Mouse (Mus musculus) embryonic facial prominence, embryonic 11.5 days (tissue): Measurements from ENCODE around the gene Gm3417. TPM values are rescaled to one million over a fixed set of nuclear protein-coding genes. Genes with fewer than 3 reads are reported as not detected.
A peak's percentile ranks its signal among the peaks of the same experiment; 100 is the strongest.
"Not testable (repeated sequence)": the region's sequence is repeated elsewhere in the genome, so short reads cannot be mapped to it uniquely, and the experiment has no call there.

Experiments
- ATAC-seq: fragments of 200-750 bp; cut with Nextera tagmentation; replicated peaks from 2 replicates; pipeline ENCODE4 v1.8.0; 2017; ENCODE audit warnings: low read depth; ENCODE audit not compliant: insufficient number of reproducible peaks, low FRiP score, low TSS enrichment
- DNase-seq: peaks from one replicate; pipeline ENCODE4 v3.0.0-alpha.2; 2015; ENCODE audit warnings: low spot score
- H3K27ac ChIP-seq: fragments of 300-500 bp; sonication (generic); replicated peaks from 2 replicates; pipeline ENCODE4 v1.5.1; 2014; ENCODE audit warnings: mild to moderate bottlenecking, low read depth, low read length, control low read depth
- H3K27me3 ChIP-seq: fragments of 300-500 bp; sonication (generic); 2 replicates; pipeline ENCODE4 v1.6.1; 2014; ENCODE audit warnings: mild to moderate bottlenecking, low read length, moderate library complexity, mixed read lengths; ENCODE audit not compliant: control insufficient read depth, insufficient read depth
- H3K36me3 ChIP-seq: fragments of 300-500 bp; sonication (generic); replicated peaks from 2 replicates; pipeline ENCODE4 v1.6.1; 2014; ENCODE audit warnings: low read depth, mild to moderate bottlenecking, low read length, moderate library complexity, mixed read lengths; ENCODE audit not compliant: control insufficient read depth, insufficient read depth
- H3K4me1 ChIP-seq: fragments of 300-500 bp; sonication (generic); 2 replicates; pipeline ENCODE4 v1.6.1; 2014; ENCODE audit warnings: low read length, mixed read lengths; ENCODE audit not compliant: control insufficient read depth, insufficient read depth
- H3K4me2 ChIP-seq: fragments of 300-500 bp; sonication (generic); 2 replicates; pipeline ENCODE4 v1.6.1; 2014; ENCODE audit warnings: low read depth, mild to moderate bottlenecking, control low read depth, low read length, moderate library complexity
- H3K4me3 ChIP-seq: fragments of 300-500 bp; sonication (generic); 2 replicates; pipeline ENCODE4 v1.5.1; 2014; ENCODE audit warnings: low read depth, low read length, control low read depth
- H3K9ac ChIP-seq: fragments of 300-500 bp; sonication (generic); replicated peaks from 2 replicates; pipeline ENCODE4 v1.6.1; 2014; ENCODE audit warnings: mild to moderate bottlenecking, control low read depth, low read length
- H3K9me3 ChIP-seq: fragments of 300-500 bp; sonication (generic); replicated peaks from 2 replicates; pipeline ENCODE4 v1.6.1; 2016; ENCODE audit warnings: mild to moderate bottlenecking, low read length, inconsistent platforms, mixed read lengths; ENCODE audit not compliant: control insufficient read depth
- WGBS: fragments of 180-500 bp; shearing (Covaris S2); extraction: QIAGEN DNeasy Blood & Tissue Kit; methylation state at CpG from one replicate; pipeline ENCODE4 v1.1.7; 2014; 5-methylcytosine and 5-hydroxymethylcytosine counted together
- polyA plus RNA-seq: library from polyadenylated mRNA; unstranded; fragments of >200 nt; fragmentation: Nextera tagmentation; extraction: Ambion mirVana; gene quantifications from 2 replicates; pipeline ENCODE4 v1.2.1, GENCODE M21; 2014

Gm3417 gene
- polyA plus RNA-seq, 1 experiment from 2014 or later, result not detected

DNA sequence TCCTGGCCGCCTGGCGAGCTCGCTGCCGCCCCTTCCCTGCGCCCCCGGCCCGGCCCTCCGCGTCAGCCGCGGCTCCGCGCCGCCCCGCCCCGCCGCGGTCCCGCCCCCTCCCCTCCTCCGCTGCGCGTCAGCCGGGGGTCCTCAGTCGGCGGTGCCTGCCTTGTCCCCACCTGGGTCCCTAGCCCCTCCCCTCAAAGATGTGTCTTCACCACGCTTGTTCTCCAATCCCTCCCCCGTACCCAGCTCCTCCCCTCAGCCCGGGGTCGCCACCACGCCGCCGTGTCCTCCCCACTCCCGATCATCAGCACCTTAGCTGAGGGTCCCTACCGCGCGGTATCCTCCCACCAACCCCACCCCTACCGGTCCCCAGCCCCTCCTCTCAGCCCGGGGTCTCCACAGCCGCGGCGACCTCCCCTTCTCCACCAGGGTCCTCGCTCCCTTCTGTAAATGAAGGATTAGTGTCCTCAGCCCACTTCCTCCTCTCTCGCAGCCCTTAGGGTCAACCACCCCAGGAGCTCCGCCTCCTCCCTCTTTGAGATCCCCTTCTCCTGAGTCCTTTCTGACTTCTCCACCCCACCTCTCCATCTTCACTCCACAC is 16.9 kb downstream of the Gm3417 start:
- H3K27ac ChIP-seq, H3K9ac ChIP-seq, H3K36me3 ChIP-seq, H3K4me1 ChIP-seq, H3K4me3 ChIP-seq, H3K4me2 ChIP-seq, H3K9me3 ChIP-seq, H3K27me3 ChIP-seq, DNase-seq: not testable (repeated sequence)
- peak; percentile 92 for ATAC-seq
- WGBS, result no CpG with 5 or more reads among the region's 44 CpGs

- H3K36me3 ChIP-seq, ATAC-seq, H3K4me1 ChIP-seq, H3K9me3 ChIP-seq, H3K27me3 ChIP-seq, H3K27ac ChIP-seq: not testable (repeated sequence)
- Histone ChIP-seq H3K9ac (peak within 1 kb of the TSS; percentile 76), H3K4me2 (peak within 1 kb of the TSS; percentile 90), H3K4me3 (peak within 1 kb of the TSS; percentile 66)
- peak; percentile 28 for DNase-seq
- whole genome bisulfite sequencing, result 0% methylated on average over 34 of the region's 100 CpGs
Observed at GRCm38 (mm10) chr17:14960951-14961556, 17.5 kb downstream of the Gm3417 start, which contains the start of gene Phf10. Gene Phf10, minus strand, starts transcription at chr17:14961273.

GRCm38 (mm10) chr17:14960520-14960919 is 18.1 kb downstream of the Gm3417 start:
- H3K9ac ChIP-seq, result peak overlapping the region; percentile 76
- no peaks in the 10 kb centered on the region for H3K9me3 ChIP-seq
- no peaks in the 10 kb centered on the region for H3K27me3 ChIP-seq
- H3K4me3 ChIP-seq, result peak overlapping the region; percentile 66
- H3K36me3 ChIP-seq, result no peaks in the 10 kb centered on the region
- ATAC-seq (no peak; the same call in 1 of the 2 replicates), DNase-seq (peak; percentile 19)
- no peak overlapping the region for H3K27ac ChIP-seq
- H3K4me1 ChIP-seq, result no peaks in the 10 kb centered on the region
- WGBS, result 0% methylated on average over 19 of the region's 23 CpGs
- peak overlapping the region; percentile 90 for H3K4me2 ChIP-seq

GRCm38 (mm10) chr17:14959979-14960378 is 18.6 kb downstream of the Gm3417 start:
- Histone ChIP-seq H3K36me3 (no peaks in the 10 kb centered on the region), H3K9me3 (no peaks in the 10 kb centered on the region), H3K4me2 (peak overlapping the region; percentile 29), H3K27me3 (no peaks in the 10 kb centered on the region), H3K4me1 (no peaks in the 10 kb centered on the region), H3K4me3 (peak overlapping the region; percentile 26; the same call in 1 of the 2 replicates), H3K27ac (no peak overlapping the region), H3K9ac (peak overlapping the region; percentile 37; the same call in 1 of the 2 replicates)
- no peak for DNase-seq
- 38% methylated on average over 3 of the region's 3 CpGs for WGBS
- ATAC-seq, result no peak

DNA sequence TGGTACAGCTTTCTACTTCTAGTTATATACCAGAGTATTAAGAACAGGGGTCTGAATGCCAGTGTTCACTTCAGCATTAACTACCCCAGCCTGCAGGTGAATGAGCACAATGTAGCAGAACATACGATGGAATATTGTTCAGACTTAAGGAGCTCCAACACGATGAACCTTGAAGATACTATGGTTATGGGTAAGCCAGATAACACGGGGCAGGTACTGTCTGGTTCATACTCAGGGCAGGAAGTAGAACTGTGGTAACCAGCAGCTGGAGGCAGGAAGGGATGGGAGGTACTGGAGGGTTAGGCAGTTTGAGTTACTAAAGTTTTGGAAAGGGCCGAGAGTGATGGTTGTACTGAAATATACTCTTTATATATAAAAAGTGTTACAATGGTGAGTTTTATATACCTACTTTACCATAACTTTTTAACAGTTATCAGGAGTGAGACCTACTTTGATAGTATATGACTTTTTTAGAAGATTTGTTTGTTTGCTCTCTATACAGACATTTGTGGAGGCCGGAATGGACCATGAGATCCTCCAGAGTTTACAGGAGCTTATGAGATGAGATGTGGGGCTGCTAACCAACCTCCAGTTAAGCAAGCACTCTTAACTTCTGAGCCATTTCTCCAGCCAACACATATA is 19.8 kb downstream of the Gm3417 start:
- Histone ChIP-seq H3K27ac (no peak overlapping the region), H3K4me3 (no peak overlapping the region), H3K9ac (no peak overlapping the region), H3K36me3 (0 out of 2 replicates have a peak, but pooled peaks cover 2% of the 10 kb centered on the region), H3K9me3 (no peaks in the 10 kb centered on the region), H3K27me3 (no peaks in the 10 kb centered on the region), H3K4me2 (no peak overlapping the region), H3K4me1 (no peaks in the 10 kb centered on the region)
- no peak for ATAC-seq
- DNase-seq, result no peak
- 93% methylated on average over 5 of the region's 5 CpGs for whole genome bisulfite sequencing

DNA sequence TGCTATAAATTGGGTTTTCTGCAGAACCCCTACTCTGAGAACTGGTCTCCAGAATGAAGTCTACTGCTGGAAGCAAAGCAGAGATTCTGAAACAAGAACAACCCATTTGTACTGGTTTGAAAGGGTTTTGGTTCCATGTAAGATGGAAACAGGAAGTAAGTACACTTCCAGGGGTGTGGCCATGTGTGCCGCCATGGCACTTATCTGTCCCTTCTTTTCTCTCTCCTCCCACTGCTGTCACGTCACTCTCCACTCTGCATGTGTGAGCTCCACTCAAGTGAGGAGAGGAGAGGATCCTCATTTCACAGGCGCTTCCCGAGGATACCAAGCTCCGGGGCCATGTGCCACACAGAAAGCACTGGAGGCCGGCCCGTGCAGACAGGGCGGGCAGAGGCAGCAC is 25.1 kb downstream of the Gm3417 start:
- H3K9me3 ChIP-seq, result no peaks in the 10 kb centered on the region
- H3K4me2 ChIP-seq, result no peak overlapping the region
- no peak overlapping the region for H3K27ac ChIP-seq
- H3K27me3 ChIP-seq, result no peaks in the 10 kb centered on the region
- H3K9ac ChIP-seq, result no peak overlapping the region
- DNase-seq, result no peak
- H3K4me3 ChIP-seq, result no peak overlapping the region
- ATAC-seq, result no peak
- H3K36me3 ChIP-seq, result peaks cover 5% of the 10 kb centered on the region
- 87% methylated on average over 8 of the region's 8 CpGs for WGBS
- H3K4me1 ChIP-seq, result no peaks in the 10 kb centered on the region

DNA sequence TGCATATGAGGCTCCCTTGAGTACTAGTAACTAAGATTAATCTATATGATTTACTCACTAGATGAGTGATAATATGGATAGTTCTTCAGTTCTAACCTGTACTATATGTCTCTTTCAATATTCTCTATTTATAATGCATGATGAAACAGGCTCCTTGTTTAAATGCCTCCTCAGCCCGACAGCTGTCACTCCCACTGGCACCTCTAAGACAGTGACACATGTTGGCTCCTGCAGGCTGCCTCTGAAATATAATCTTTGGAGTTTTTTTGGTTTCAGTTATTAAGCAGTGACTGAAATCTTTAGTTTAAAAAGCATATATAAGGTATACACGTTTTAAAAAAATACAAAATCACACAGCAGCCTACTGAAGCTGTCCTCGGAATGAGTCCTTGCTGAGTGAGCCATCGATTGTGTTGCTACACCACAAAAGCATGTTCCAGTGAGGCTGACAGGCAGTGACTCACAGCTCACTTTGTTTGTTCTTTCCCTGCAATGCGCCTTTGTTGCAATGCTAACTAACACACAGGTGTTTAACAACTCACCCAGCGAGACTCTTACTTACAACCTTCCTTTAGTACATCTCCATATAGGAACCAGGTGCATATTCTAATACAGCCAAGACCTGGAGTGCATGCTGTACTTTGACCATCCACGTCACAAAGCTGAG is 29.3 kb downstream of the Gm3417 start:
- Histone ChIP-seq H3K4me2 (no peak overlapping the region), H3K27ac (no peak overlapping the region), H3K4me1 (no peaks in the 10 kb centered on the region), H3K9me3 (no peaks in the 10 kb centered on the region), H3K4me3 (no peak overlapping the region), H3K27me3 (no peaks in the 10 kb centered on the region), H3K36me3 (peaks cover 5% of the 10 kb centered on the region), H3K9ac (no peak overlapping the region)
- ATAC-seq (no peak), DNase-seq (no peak)
- 84% methylated on average over 7 of the region's 7 CpGs for WGBS

- ATAC-seq (no peak), DNase-seq (no peak)
- no peak overlapping the region for H3K27ac ChIP-seq
- H3K9ac ChIP-seq, result no peak overlapping the region
- H3K36me3 ChIP-seq, result no peaks in the 10 kb centered on the region
- no peaks in the 10 kb centered on the region for H3K9me3 ChIP-seq
- H3K27me3 ChIP-seq, result no peaks in the 10 kb centered on the region
- no peaks in the 10 kb centered on the region for H3K4me1 ChIP-seq
- no peak overlapping the region for H3K4me3 ChIP-seq
- H3K4me2 ChIP-seq, result no peak overlapping the region
- 92% methylated on average over 1 of the region's 1 CpGs for WGBS
Observed at GRCm38 (mm10) chr17:14944551-14944950, 34.0 kb downstream of the Gm3417 start.
